Mouse (Mus musculus) ZHBTc4 (cell line): Measurements from ENCODE around the gene Psen2.
A peak's percentile ranks its signal among the peaks of the same experiment; 100 is the strongest.

ENCODE experiments used
- DNase-seq: peaks from one replicate; pipeline ENCODE4 v3.0.0-alpha.2; 2011; ENCODE audit warnings: low read depth, low spot score

Psen2 gene

DNA sequence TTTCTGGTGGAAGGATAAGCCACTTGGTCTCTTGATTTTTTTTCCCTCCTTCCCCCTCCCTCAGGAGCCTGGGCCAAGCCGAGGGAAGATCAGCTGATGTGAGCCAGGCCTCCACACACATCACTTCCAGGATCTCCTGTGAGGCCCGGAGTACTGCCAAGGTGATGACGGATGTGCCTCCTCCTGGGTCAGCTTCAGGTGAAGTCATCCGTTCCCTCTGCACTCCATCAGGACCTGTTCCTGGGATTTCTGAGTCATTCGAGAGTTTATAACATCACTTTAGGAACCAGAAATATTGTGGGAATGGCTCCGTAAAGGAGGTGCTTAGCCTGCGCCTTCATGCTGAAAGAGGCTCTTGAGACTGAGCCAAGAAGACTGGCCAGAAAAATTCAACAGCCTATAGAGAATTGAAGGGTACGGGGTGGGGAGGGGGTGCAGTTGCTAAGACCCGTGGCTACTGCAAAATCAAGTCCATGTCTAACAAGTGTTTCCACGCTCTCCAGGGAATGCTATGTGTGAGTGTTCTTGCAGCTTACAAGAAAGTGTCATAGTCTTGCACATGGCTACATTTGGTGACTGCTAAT lies 11.6 kb upstream of the Psen2 start:
- DNase-seq: no peak

DNA sequence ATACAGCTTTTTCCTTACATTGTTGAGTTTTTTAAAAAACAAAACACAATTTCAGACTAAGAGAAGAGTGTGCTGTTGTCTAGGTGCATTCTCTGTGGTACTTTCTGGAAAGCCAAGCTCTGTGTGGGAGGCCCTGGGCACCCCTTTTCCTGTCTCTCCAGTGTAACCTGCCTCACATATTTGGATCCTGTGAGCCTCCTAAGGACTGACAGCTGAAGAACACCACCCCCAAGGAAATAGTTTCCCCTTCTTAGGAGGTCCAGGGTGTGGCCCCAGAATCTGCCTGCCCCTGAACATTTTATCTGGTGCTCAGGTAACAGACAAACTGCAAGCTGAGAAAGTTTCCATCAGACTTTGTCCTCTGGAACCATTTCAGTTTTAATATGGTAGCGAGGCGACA lies 5.8 kb upstream of the Psen2 start:
- DNase-seq: no peak

DNA sequence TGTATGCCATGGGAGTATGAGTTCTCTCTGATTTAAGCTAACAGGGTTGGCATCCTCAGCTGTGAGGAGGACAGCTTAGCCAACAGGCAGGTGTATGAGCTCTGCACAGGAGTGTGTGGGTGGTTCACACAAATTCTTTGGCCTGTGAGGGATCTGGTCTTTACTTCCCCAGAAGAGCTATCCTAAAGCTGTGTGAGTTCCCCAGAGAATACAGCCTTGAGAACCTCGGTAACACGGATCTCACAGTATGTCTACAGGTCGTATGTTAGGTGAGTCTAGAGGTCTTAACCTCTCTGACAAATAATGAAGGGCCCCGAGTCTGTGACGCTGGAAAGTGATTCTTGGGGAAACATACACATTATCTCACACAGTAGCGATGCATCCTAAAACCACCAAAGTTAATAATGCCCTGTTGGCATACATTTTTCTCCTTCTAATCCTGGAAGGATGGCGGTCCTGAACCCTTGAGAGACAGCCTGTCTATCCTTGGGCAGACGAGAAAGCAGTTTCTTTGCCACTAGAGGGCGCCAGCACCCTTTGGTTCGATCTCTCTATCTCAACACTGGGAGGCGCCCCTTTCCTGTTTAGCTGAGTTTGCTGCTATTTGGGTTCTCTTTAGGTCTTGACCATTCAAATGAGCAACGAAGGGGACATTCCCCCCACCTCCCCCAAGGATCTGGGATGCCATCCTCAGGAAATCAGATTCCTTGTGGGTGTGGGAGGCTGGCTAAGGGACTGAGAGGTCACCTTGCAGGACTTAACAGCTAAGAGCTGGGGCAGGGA lies 5.2 kb upstream of the Psen2 start:
- DNase-seq: peak; percentile 85

- DNase-seq: no peak
These were observed 3.9 kb upstream of the Psen2 start for GRCm38 (mm10) chr1:180267151-180267550.

DNA sequence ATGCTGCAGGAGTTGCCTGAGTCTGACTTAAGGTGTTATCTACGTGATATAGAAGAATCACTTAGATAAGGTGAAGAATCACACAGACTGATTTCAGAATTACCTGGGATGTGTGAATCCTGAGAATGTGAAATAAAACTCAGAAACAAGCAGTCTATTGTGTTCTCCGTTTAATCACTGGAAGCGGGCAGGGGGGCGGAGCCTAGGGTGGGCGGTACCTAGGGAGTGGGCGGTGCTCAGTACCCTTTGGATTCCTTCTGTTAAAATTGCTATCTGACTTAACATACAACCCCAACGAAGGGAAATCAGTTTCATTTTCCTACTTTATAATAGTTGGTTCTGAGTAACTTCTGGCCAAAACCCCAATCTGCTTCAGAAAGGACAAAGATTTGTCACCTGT lies 2.2 kb upstream of the Psen2 start:
- DNase-seq: peak; percentile 69

DNA sequence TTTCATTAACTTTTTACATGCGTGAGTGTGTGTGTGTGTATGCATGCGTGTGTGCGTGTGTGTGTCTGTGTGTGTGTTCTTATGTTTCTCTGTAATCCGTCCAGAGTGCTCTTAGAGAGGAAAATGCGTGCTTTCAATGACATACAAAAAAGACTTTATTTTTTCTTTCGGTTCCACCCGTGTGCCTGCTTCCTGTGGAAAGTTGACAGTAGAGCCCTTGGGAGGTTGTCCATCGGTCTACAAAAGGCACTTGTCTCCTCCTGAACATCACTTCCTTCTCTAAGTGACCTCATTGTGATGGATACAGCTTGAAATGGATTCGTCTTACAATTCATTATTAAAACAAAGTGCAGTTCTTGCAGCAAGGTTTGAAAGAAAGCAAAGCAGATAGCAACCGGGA lies 1.6 kb upstream of the Psen2 start:
- no peak for DNase-seq

DNA sequence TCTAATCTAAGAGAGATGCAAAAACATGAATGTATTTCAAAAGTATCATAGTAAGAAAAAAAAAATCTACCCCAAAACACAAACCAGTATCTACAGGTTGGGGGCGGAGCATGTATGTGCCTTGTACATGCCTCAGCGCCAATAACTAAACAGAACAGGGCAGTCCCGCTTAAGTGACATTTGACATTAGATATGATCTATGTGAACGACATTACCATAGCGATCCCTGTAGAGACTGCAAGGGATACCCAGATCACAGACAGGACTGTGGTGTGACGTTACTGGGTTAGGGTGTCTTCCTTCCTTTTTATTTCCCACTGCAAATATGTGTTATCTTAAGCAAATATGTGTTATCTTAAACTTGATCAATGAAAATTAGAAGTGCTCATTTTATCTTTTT lies 1.2 kb upstream of the Psen2 start:
- DNase-seq: no peak

GRCm38 (mm10) chr1:180261857-180262570 lies 1.2 kb downstream of the Psen2 start:
- DNase-seq: no peak

- no peak for DNase-seq
These were observed 1.8 kb downstream of the Psen2 start for GRCm38 (mm10) chr1:180261415-180261814.

DNA sequence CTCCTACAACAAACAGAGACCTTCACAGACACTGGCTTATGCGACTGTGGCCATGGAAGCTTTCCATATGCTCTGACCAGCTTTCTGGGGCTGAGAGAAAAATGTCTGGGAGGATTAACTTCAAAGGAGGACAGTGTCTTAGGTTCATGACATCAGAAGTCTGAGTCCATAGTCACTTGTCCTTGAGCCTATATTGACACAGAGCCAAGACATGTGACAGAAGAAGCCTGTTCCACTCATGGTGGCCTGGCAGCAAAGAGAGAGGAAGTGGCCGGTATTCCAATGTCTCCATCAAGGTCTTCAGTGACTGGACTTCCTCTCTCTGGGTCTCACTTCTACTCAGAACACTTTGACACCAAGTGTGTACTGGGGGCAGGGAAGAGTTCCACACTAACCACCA lies 2.4 kb downstream of the Psen2 start:
- no peak for DNase-seq

- DNase-seq: no peak
These were observed 3.5 kb downstream of the Psen2 start for GRCm38 (mm10) chr1:180259753-180260152.

GRCm38 (mm10) chr1:180257446-180257845 lies 5.8 kb downstream of the Psen2 start:
- no peak for DNase-seq

GRCm38 (mm10) chr1:180256866-180257265 lies 6.4 kb downstream of the Psen2 start:
- DNase-seq: no peak

DNA sequence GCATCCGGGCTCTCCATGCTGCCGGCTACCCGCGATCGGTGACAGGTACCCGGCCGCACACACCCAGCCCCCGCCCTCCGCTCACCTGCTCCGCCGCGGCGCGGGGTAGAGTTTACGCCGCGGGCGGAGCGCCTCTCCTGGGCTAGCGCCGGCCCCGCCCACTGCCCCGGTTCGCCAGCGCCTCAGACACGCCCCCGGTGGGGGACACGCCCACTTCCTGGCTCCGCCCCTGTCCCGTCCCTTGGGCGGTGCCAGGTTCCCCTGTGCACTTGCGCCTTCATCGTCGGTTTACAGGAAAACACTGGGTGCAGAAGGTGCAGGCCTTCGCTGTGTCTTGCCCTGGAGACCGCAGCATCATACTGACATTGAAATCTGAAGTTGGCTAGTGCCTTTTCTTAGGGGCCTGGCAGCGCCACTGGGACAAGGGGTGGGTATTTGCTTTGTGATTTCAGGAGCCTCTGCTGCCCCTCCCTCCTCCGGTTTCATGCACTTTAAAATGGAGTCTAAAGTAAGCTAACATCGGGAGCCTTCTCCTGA lies 7.0 kb downstream of the Psen2 start:
- peak; percentile 97 for DNase-seq

DNA sequence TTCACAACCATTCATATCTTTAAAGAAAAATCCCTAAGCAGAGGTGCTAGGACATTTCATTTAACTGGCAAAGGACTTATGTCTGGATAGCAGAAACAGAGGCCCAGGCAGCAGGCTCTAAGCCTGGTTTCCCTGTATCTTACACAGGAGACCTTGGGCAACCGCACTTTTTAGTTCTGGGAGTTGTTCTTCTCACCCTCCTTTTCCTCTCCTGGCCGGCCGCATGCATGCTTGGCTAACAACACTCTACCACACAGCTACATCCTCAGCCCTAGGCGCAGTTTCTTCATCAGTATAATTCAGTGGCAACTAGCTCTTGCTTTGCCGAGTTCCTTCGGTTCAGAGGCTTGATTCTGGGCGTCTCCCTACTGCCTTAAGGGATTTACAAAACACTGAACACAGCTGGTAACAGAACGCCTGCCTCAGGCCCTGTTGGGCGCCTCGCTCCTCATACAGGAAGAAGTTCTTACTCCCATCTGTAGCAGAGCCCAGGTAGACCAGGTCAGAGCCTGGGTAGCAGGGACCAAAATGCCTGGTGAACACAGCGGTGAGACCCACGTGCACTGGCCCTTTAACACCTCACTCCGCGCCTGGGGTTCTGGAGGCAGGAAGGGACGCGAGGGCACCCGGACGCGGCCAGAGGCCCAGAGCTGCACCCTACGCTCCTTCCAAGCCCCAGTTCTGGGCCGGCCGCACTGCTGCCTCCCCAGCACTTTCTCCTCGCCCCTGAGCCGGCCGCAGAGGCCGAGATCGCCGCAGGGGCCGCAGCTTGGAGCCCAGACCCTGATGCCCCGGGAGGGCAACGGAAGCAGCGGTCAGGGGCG lies 7.7 kb downstream of the Psen2 start:
- peak; percentile 84 for DNase-seq

- no peak for DNase-seq
These were observed 8.9 kb downstream of the Psen2 start for GRCm38 (mm10) chr1:180254316-180254715.

DNA sequence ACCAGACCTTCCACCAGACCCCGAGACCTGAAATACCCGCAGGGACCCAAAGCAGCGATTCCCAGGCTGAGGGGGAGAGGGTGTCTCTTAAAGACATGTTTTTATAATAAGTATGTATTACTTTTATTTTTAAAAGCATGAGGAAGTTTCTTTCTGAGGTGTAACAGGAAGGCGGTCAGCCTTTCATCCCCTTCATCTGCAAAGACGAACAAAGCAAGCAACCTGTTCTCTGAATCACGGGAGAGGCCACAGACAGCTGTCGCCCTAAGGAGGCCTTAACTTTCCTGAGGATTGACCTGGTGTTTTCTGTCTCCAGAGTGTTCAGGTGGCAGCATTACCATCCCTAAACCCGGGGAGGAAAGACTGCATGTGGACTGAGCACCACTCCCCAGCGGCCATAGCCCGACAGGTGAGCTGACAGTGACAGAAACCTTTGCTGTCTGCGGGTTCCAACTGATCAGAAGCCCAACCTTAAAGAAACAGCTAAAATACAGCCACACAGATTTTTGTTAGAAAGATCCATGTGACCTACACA lies 10.5 kb downstream of the Psen2 start:
- no peak for DNase-seq

- no peak for DNase-seq
These were observed 11.8 kb downstream of the Psen2 start for GRCm38 (mm10) chr1:180251176-180252048.

DNA sequence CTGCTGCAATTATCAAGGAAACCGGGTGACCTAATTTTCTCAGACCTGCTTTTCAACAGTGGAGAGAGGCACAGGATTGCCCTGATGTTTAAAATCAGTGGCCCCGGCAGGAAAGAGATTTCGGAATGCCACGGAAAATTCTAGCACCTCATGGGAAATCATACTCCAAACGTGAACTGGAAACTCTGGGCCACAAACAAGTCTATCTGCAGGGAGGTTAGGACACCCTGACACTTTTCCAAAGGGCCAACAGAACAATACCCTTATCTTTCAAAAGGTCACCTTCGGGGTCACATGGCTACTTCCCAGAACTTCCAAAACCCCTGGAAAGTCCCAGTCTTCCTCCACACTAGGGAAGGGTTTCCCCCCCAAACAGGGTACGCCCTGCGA lies 12.8 kb downstream of the Psen2 start:
- peak; percentile 65 for DNase-seq

DNA sequence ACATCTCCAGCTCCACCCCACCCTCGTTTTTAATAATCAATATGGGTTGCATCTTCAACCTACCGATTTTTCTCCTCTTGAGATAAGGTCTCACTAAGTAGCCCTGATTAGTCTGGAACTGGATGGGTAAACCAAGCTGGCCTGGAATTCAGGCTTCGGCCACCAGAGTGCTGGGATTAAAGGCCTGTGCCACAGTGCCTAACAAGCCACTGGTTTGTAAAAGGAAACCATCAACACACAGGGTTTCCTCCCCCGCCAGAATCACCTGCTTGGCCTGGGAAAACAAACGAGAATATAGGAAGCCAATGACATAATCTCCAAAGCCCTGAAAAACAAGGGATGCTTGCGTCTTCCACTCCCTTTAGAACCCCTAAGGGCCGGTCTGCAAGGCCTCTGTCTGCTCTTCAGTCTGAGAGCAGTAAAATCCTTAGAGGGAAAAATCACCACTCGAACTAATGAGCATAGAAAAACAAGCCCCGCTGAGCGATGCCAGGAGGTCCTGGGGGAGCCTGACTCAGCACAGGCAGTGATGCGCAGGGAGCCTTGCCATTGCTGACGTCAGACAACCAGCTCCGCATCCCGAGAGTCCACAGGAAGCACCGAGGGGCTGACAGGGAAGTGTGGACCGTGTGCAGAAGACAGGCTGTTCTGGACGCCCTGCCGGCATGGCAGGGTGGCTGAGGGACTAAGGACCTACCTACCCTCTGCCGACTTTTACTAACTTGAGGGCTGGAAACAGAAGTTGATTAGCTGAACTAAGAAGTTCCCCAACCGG lies 13.4 kb downstream of the Psen2 start:
- DNase-seq: peak; percentile 56
